In the genomic region with DNA sequence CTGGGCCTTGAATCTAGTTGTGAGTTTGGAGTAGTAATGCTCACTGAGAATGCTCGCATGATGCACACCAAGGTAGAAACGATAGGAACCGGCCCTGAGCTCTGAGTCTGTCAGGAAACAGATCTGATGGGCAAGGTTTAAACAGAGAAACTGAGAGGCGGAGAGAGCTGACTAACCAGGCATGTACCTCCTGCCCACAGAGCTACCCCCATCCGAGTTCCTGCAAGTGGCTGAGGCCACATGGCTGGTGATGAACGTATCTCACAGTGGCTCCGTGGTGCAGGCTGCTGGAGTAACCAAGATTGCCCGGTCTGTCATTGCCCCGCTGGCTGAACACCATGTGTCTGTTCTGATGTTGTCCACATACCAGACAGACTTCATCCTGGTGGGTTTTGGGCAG, we compare ENCODE assay signal across 9 mouse cellular contexts. TPM values are rescaled to one million over a fixed set of nuclear protein-coding genes. Genes with fewer than 3 reads are reported as not detected.
"Had no signal": no experiment of that assay in that cellular context is flagged by ENCODE, and none has a peak within 500 bp of the region (broad histone marks: within the 10 kb centered on the region; RNA-seq: fewer than 3 reads in every experiment).

No protein-coding gene starts in this region.

- H3K4me2 ChIP-seq: midbrain, embryonic 13.5 days had no signal

- H3K4me3 ChIP-seq: kidney, embryonic 15.5 days; limb, embryonic 13.5 days; midbrain, embryonic 13.5 days; myocyte; neural tube, embryonic 15.5 days had no signal

- H3K9me3 ChIP-seq: kidney, embryonic 15.5 days; limb, embryonic 13.5 days; neural tube, embryonic 15.5 days had no signal

- H3K27ac ChIP-seq: kidney, embryonic 15.5 days; limb, embryonic 13.5 days; liver, embryonic 14.5 days; midbrain, embryonic 13.5 days had no signal

- H3K9ac ChIP-seq: kidney, embryonic 15.5 days; limb, embryonic 13.5 days; liver, embryonic 14.5 days; midbrain, embryonic 13.5 days; neural tube, embryonic 15.5 days had no signal

RNA-seq across cellular contexts. Expression of a gene that starts 16.3 kb away (rescaled TPM):
- total RNA-seq: layer of hippocampus, postnatal 36 days; liver, adult 2 months had no signal
- polyA plus RNA-seq: kidney, embryonic 15.5 days; liver, adult 2 months; midbrain, embryonic 13.5 days; myocyte; neural tube, embryonic 11.5 days; neural tube, embryonic 15.5 days had no signal

RNA-seq across cellular contexts. Expression of a gene that starts 37.4 kb away (rescaled TPM):
- total RNA-seq: liver, adult 2 months had no signal
- polyA plus RNA-seq: neural tube, embryonic 11.5 days had no signal
